Mouse (Mus musculus): ENCODE results near the gene Ndufa7. TPM values are rescaled to one million over a fixed set of nuclear protein-coding genes. Genes with fewer than 3 reads are reported as not detected.

Ndufa7 gene
- polyA plus RNA-seq, 2 experiments, result 149 to 282 TPM

DNA sequence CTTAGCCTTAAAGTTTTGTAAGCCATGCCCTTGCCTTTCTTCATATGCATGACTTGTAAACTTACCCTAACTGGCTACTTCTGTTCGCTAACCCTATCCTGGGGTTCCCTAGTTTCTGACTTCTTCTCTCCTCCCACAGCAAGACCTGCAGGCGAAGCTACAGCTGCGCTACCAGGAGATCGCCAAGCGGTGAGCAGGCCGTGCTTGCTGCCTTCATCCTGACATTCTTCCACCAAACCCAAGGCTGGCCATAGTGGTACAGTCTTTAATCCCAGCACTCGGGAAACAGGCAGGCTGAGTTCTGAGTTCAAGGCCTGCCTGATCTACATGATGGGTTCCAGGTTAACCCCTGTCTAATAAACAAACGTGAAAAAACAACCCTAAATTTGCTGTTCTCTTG is 1.1 kb downstream of the Ndufa7 start:
- WGBS (ENCODE audit: insufficient replicate concordance), result 76% methylated on average over 8 of the region's 8 CpGs
- Histone ChIP-seq H3K27ac (no peak overlapping the region), H3K36me3 (replicated peaks; ENCODE audit: control insufficient read depth, insufficient read depth, low read depth) (peaks cover 30% of the 10 kb centered on the region), H3K4me2 (ENCODE audit: low read depth) (peak overlapping the region; percentile 90), H3K4me3 (ENCODE audit: insufficient read depth in 1 of 2, low read depth in 2 of 2, low read length in 2 of 2) (peak overlapping the region; percentile 15 to 72), H3K9ac (replicated peaks) (peak overlapping the region; percentile 90), H3K4me1 (replicated peaks; ENCODE audit: control insufficient read depth in 2 of 2, insufficient read depth in 2 of 2, low read length in 1 of 2) (peaks cover 7 to 19% of the 10 kb centered on the region in 2 experiments), H3K9me3 (ENCODE audit: control insufficient read depth, low read length) (no peaks in the 10 kb centered on the region), H3K27me3 (ENCODE audit: control insufficient read depth, insufficient read depth, low read length) (no peaks in the 10 kb centered on the region)
- no peak for ATAC-seq (ENCODE audit: insufficient read depth)
- TF ChIP-seq EP300 (IDR thresholded peaks at IDR 0.05; ENCODE audit: low read depth), result no peak
- TF ChIP-seq CTCF (IDR thresholded peaks at IDR 0.05; ENCODE audit: low read depth), result no peak
- DNase-seq (ENCODE audit: low read depth in 3 of 3, low spot score in 3 of 3), result no peak

DNA sequence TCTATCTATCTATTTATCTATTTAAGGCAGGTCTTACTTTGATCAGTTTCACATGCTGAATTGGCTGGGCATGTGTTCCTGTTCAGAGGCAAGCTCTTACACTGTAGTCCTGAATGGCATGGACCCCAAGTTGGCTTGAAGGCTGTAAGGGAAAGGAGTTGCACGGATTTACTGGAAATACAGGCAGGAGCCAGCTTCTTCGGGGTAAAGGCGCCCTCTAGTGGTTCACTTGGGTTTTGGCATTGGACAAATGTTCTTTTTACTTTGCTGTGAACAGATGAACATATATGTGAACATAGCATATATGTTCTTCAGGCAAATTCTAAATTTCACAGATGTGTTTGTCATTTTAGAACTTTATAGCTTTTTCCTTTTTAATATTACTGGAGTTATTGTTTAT is 2.5 kb downstream of the Ndufa7 start:
- Histone ChIP-seq H3K9ac (replicated peaks) (no peak overlapping the region), H3K4me1 (replicated peaks; ENCODE audit: control insufficient read depth in 2 of 2, insufficient read depth in 2 of 2, low read length in 1 of 2) (peaks cover 7 to 19% of the 10 kb centered on the region in 2 experiments), H3K4me3 (ENCODE audit: insufficient read depth in 1 of 2, low read depth in 2 of 2, low read length in 2 of 2) (no peak overlapping the region), H3K27me3 (ENCODE audit: control insufficient read depth, insufficient read depth, low read length) (no peaks in the 10 kb centered on the region), H3K27ac (no peak overlapping the region), H3K36me3 (replicated peaks; ENCODE audit: control insufficient read depth, insufficient read depth, low read depth) (peaks cover 29% of the 10 kb centered on the region), H3K4me2 (ENCODE audit: low read depth) (no peak overlapping the region), H3K9me3 (ENCODE audit: control insufficient read depth, low read length) (no peaks in the 10 kb centered on the region)
- 4% methylated on average over 3 of the region's 3 CpGs for WGBS (ENCODE audit: insufficient replicate concordance)
- ATAC-seq (ENCODE audit: insufficient read depth) (no peak), DNase-seq (ENCODE audit: low read depth in 3 of 3, low spot score in 3 of 3) (peak; percentile 59 to 68 (median 65))
- TF ChIP-seq CTCF (IDR thresholded peaks at IDR 0.05; ENCODE audit: low read depth) (peak; percentile 92), EP300 (IDR thresholded peaks at IDR 0.05; ENCODE audit: low read depth) (no peak)

DNA sequence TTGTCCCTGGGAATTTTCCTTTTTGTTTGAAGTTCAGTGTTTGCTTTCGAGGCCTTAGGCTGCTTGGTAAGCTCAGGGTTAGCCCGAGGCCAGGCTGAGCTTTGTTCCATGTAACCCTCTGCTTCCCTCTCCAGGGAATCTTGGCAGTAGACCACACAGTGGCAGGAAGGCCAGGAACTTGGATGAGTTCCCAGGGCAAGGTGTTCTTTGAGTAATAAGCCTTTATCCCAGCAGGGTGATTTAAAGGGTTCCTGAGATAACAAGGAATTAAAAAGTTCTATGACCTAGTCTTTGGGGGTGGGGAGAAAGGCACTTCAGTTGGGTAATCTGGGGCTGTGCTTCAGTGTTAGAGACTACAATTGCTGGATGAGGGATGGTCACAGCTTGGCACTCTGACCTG is 4.5 kb downstream of the Ndufa7 start:
- ATAC-seq (ENCODE audit: insufficient read depth) (no peak), DNase-seq (ENCODE audit: low read depth in 3 of 3, low spot score in 3 of 3) (no peak)
- Histone ChIP-seq H3K27me3 (ENCODE audit: control insufficient read depth, insufficient read depth, low read length) (no peaks in the 10 kb centered on the region), H3K9ac (replicated peaks) (no peak overlapping the region), H3K4me3 (ENCODE audit: insufficient read depth in 1 of 2, low read depth in 2 of 2, low read length in 2 of 2) (no peak overlapping the region), H3K4me2 (ENCODE audit: low read depth) (no peak overlapping the region), H3K9me3 (ENCODE audit: control insufficient read depth, low read length) (no peaks in the 10 kb centered on the region), H3K36me3 (replicated peaks; ENCODE audit: control insufficient read depth, insufficient read depth, low read depth) (peaks cover 22% of the 10 kb centered on the region), H3K27ac (no peak overlapping the region), H3K4me1 (replicated peaks; ENCODE audit: control insufficient read depth in 2 of 2, insufficient read depth in 2 of 2, low read length in 1 of 2) (peaks cover 7 to 12% of the 10 kb centered on the region in 2 experiments)
- 73% methylated on average over 2 of the region's 2 CpGs for WGBS (ENCODE audit: insufficient replicate concordance)
- no peak for TF ChIP-seq CTCF (IDR thresholded peaks at IDR 0.05; ENCODE audit: low read depth)

DNA sequence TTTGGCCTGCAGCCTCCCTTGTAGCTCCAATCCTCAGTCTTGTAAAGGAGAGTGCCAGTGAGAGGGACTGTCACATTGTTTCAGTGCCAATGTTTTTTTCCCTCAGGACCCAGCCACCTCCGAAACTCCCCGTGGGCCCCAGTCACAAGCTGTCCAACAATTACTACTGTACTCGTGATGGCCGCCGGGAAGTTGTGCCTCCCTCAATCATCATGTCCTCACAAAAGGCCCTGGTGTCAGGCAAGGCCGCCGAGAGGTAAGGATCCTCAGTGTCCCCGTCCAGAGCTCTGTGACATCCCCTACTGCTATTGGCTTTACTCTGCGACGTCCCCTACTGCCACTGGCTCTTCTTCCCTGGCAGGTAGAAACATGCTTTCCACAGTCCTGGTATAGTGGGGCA is 5.2 kb downstream of the Ndufa7 start:
- DNase-seq (ENCODE audit: low read depth in 3 of 3, low spot score in 3 of 3) (no peak), ATAC-seq (ENCODE audit: insufficient read depth) (no peak)
- Histone ChIP-seq H3K4me2 (ENCODE audit: low read depth) (no peak overlapping the region), H3K9ac (replicated peaks) (no peak overlapping the region), H3K4me3 (ENCODE audit: insufficient read depth in 1 of 2, low read depth in 2 of 2, low read length in 2 of 2) (no peak overlapping the region), H3K9me3 (ENCODE audit: control insufficient read depth, low read length) (no peaks in the 10 kb centered on the region), H3K27me3 (ENCODE audit: control insufficient read depth, insufficient read depth, low read length) (no peaks in the 10 kb centered on the region), H3K36me3 (replicated peaks; ENCODE audit: control insufficient read depth, insufficient read depth, low read depth) (peaks cover 23% of the 10 kb centered on the region), H3K4me1 (replicated peaks; ENCODE audit: control insufficient read depth in 2 of 2, insufficient read depth in 2 of 2, low read length in 1 of 2) (peaks cover 7 to 12% of the 10 kb centered on the region in 2 experiments), H3K27ac (no peak overlapping the region)
- WGBS (ENCODE audit: insufficient replicate concordance), result 87% methylated on average over 10 of the region's 10 CpGs
- TF ChIP-seq EP300 (IDR thresholded peaks at IDR 0.05; ENCODE audit: low read depth), result no peak
- TF ChIP-seq CTCF (IDR thresholded peaks at IDR 0.05; ENCODE audit: low read depth), result no peak

DNA sequence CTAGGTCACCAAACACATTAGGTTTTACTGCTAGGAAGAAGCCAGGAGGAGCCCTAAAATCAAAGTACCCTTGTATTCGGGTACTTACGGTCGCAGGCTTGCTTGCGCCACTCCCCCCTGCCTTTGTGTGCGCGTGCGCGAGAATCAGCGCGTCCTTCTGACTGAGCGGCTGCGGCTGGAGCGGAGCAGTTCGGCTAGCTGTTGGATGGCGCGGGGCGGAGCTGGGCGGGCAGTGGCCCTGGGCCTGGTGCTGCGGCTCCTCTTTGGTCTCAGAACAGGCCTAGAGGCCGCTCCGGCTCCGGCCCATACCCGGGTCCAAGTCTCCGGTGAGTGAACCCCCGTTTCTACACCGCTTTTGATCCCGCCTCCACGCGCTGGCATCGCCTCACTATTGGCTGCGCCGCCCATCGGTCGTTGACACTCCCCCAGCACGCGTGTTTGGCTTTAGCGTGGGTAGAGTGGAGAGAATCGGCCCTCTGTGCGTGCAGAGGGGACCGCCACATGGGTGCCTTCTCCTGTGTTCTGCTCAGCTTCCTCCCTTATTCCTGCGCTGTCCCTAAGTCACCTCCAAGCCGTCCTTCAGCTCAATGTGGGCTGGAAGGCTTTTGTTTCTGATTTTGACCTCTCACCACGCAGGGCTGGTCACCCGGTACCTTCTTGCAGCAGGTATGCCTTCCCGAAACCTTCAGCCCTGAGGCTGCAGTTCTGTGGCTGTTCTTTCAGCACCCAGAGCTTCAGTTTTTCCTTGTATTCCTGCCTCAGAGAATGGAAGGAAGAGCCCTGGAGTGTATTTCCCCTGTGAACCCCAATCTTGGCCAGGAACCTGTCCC is 18.8 kb downstream of the Ndufa7 start, which contains the start of gene Cd320:
TSS of gene Cd320 (plus strand) at position 126 of the 830 bp plus-strand sequence.
- H3K9ac ChIP-seq (replicated peaks), result peak within 1 kb of the TSS; percentile 63
- peak within 1 kb of the TSS; percentile 93 for H3K4me2 ChIP-seq (ENCODE audit: low read depth)
- H3K9me3 ChIP-seq (ENCODE audit: control insufficient read depth, low read length), result no peaks in the 10 kb centered on the region
- DNase-seq (ENCODE audit: low read depth in 3 of 3, low spot score in 3 of 3), result peak; percentile 78 to 80 (median 79)
- TF ChIP-seq EP300 (IDR thresholded peaks at IDR 0.05; ENCODE audit: low read depth) (no peak), CTCF (IDR thresholded peaks at IDR 0.05; ENCODE audit: low read depth) (no peak)
- H3K4me1 ChIP-seq (replicated peaks; ENCODE audit: control insufficient read depth in 2 of 2, insufficient read depth in 2 of 2, low read length in 1 of 2), result peaks cover 4 to 8% of the 10 kb centered on the region in 2 experiments
- no peaks in the 10 kb centered on the region for H3K27me3 ChIP-seq (ENCODE audit: control insufficient read depth, insufficient read depth, low read length)
- no peak within 1 kb of the TSS for H3K27ac ChIP-seq
- ATAC-seq (ENCODE audit: insufficient read depth), result peak; percentile 88
- H3K4me3 ChIP-seq (ENCODE audit: insufficient read depth in 1 of 2, low read depth in 2 of 2, low read length in 2 of 2), result peak within 1 kb of the TSS; percentile 75 to 94
- WGBS (ENCODE audit: insufficient replicate concordance), result under 1% methylated on average over 45 of the region's 45 CpGs
- H3K36me3 ChIP-seq (replicated peaks; ENCODE audit: control insufficient read depth, insufficient read depth, low read depth), result peaks cover 1% of the 10 kb centered on the region

Measured in liver, embryonic 14.5 days (tissue).